Mouse (Mus musculus) MEL (cell line): ENCODE data around the gene Ptges3. TPM values are rescaled to one million over a fixed set of nuclear protein-coding genes. Genes with fewer than 3 reads are reported as not detected.

ENCODE experiments used
- DNase-seq: peaks from one replicate; pipeline ENCODE4 v3.0.0; 2011; ENCODE audit warnings: low read depth, low spot score
- H3K27ac ChIP-seq: 2 replicates; pipeline ENCODE4 v1.5.1; 2012; ENCODE audit warnings: low read depth, mild to moderate bottlenecking, control low read depth, low read length, moderate library complexity; ENCODE audit not compliant: control insufficient read depth
- H3K27me3 ChIP-seq, 2 experiments: fragments of 150-350 bp in 1 of 2; sonication (generic) in 1 of 2; 2 replicates each; pipeline ENCODE4 v1.6.1; 2012; ENCODE audit warnings: low read length in 2 of 2, mild to moderate bottlenecking in 2 of 2, improper control_type of control experiment in 1 of 2, moderate library complexity in 1 of 2; ENCODE audit not compliant: insufficient read depth in 2 of 2, control insufficient read depth in 1 of 2
- H3K36me3 ChIP-seq, 2 experiments: 2 replicates each; pipeline ENCODE4 v1.6.1; 2012 to 2014; ENCODE audit warnings: low read length in 2 of 2, improper control_type of control experiment in 1 of 2, inconsistent platforms in 1 of 2, mild to moderate bottlenecking in 1 of 2; ENCODE audit not compliant: insufficient read depth in 2 of 2, control insufficient read depth in 1 of 2
- H3K4me1 ChIP-seq, 2 experiments: fragments of 150-350 bp in 1 of 2; sonication (generic) in 1 of 2; 2 replicates each; pipeline ENCODE4 v1.6.1; 2012; ENCODE audit warnings: low read length in 2 of 2, improper control_type of control experiment in 1 of 2, mild to moderate bottlenecking in 1 of 2; ENCODE audit not compliant: insufficient read depth in 2 of 2, control insufficient read depth in 1 of 2
- H3K4me3 ChIP-seq, 2 experiments: fragments of 150-350 bp in 1 of 2; sonication (generic) in 1 of 2; 2 replicates each; pipeline ENCODE4 v1.5.1; 2012; ENCODE audit warnings: low read depth in 2 of 2, low read length in 2 of 2, mild to moderate bottlenecking in 2 of 2, moderate library complexity in 2 of 2, control low read depth in 1 of 2, improper control_type of control experiment in 1 of 2; ENCODE audit not compliant: control insufficient read depth in 1 of 2, insufficient read depth in 1 of 2
- H3K79me2 ChIP-seq: 2 replicates; pipeline ENCODE4 v1.6.1; 2012; ENCODE audit warnings: mild to moderate bottlenecking, low read length, moderate library complexity; ENCODE audit not compliant: control insufficient read depth, poor library complexity, insufficient read depth
- H3K9ac ChIP-seq: 2 replicates; pipeline ENCODE4 v1.6.1; 2012; ENCODE audit warnings: low read depth, mild to moderate bottlenecking, control low read depth, low read length, moderate library complexity; ENCODE audit not compliant: control insufficient read depth, poor library complexity, severe bottlenecking
- H3K9me3 ChIP-seq: fragments of 150-350 bp; sonication (generic); replicated peaks from 2 replicates; pipeline ENCODE4 v1.6.1; 2012; ENCODE audit warnings: mild to moderate bottlenecking, low read length, improper control_type of control experiment, moderate library complexity; ENCODE audit not compliant: insufficient read depth
- BHLHE40 ChIP-seq: IDR thresholded peaks from 2 replicates; pipeline ENCODE4 v1.6.1; 2012; ENCODE audit warnings: low read depth, mild to moderate bottlenecking, inconsistent platforms, low read length, improper control_type of control experiment, borderline replicate concordance
- CHD1 ChIP-seq: IDR thresholded peaks from 2 replicates; pipeline ENCODE4 v1.6.1; 2012; ENCODE audit warnings: low read depth, mild to moderate bottlenecking, inconsistent platforms, low read length, improper control_type of control experiment
- CHD2 ChIP-seq: IDR thresholded peaks from 2 replicates; pipeline ENCODE4 v1.6.1; 2011; ENCODE audit warnings: low read length, improper control_type of control experiment
- E2F4 ChIP-seq: IDR thresholded peaks from 2 replicates; pipeline ENCODE4 v1.6.1; 2011; ENCODE audit warnings: low read depth, low read length, improper control_type of control experiment, borderline replicate concordance
- ELF1 ChIP-seq: IDR thresholded peaks from 2 replicates; pipeline ENCODE4 v1.6.1; 2014; ENCODE audit warnings: low read depth, mild to moderate bottlenecking, inconsistent platforms, low read length, improper control_type of control experiment, moderate library complexity
- EP300 ChIP-seq, 2 experiments: IDR thresholded peaks; 2 replicates each; pipeline ENCODE4 v1.6.1; 2011; ENCODE audit warnings: improper control_type of control experiment in 2 of 2, low read length in 2 of 2, low read depth in 1 of 2, mild to moderate bottlenecking in 1 of 2
- ETS1 ChIP-seq: IDR thresholded peaks from 2 replicates; pipeline ENCODE4 v1.6.1; 2012; ENCODE audit warnings: low read depth, mild to moderate bottlenecking, inconsistent platforms, low read length, improper control_type of control experiment, moderate library complexity
- GABPA ChIP-seq: IDR thresholded peaks from 2 replicates; pipeline ENCODE4 v1.6.1; 2012; ENCODE audit warnings: low read depth, mild to moderate bottlenecking, inconsistent platforms, low read length, improper control_type of control experiment, moderate library complexity
- GATA1 ChIP-seq: IDR thresholded peaks from 2 replicates; pipeline ENCODE4 v1.6.1; 2011; ENCODE audit warnings: low read depth, low read length, improper control_type of control experiment
- HCFC1 ChIP-seq: IDR thresholded peaks from 2 replicates; pipeline ENCODE4 v1.6.1; 2012; ENCODE audit warnings: low read depth, mild to moderate bottlenecking, inconsistent platforms, low read length, improper control_type of control experiment, moderate library complexity
- JUND ChIP-seq: IDR thresholded peaks from 2 replicates; pipeline ENCODE4 v1.6.1; 2011; ENCODE audit warnings: low read depth, mild to moderate bottlenecking, improper control_type of control experiment, low read length
- KAT2A ChIP-seq: conservative IDR thresholded peaks from 2 replicates; pipeline ENCODE4 v1.6.1; 2012; ENCODE audit warnings: low read depth, low read length, improper control_type of control experiment, inconsistent platforms
- MAFK ChIP-seq: IDR thresholded peaks from 2 replicates; pipeline ENCODE4 v1.6.1; 2011; ENCODE audit warnings: low read depth, mild to moderate bottlenecking, low read length, improper control_type of control experiment, borderline replicate concordance
- MAX ChIP-seq: IDR thresholded peaks from 2 replicates; pipeline ENCODE4 v1.6.1; 2011; ENCODE audit warnings: low read length, improper control_type of control experiment
- MAZ ChIP-seq: IDR thresholded peaks from 2 replicates; pipeline ENCODE4 v1.6.1; 2012; ENCODE audit warnings: low read depth, mild to moderate bottlenecking, inconsistent platforms, low read length, improper control_type of control experiment
- MEF2A ChIP-seq: IDR thresholded peaks from 2 replicates; pipeline ENCODE4 v1.6.1; 2014; ENCODE audit warnings: low read depth, mild to moderate bottlenecking, inconsistent platforms, low read length, improper control_type of control experiment; ENCODE audit not compliant: poor library complexity, insufficient replicate concordance, severe bottlenecking; ENCODE audit errors: extremely low read depth
- MXI1 ChIP-seq: IDR thresholded peaks from 2 replicates; pipeline ENCODE4 v1.6.1; 2011; ENCODE audit warnings: mild to moderate bottlenecking, low read depth, low read length, improper control_type of control experiment
- MYB ChIP-seq: IDR thresholded peaks from 2 replicates; pipeline ENCODE4 v1.6.1; 2011; ENCODE audit warnings: mild to moderate bottlenecking, low read depth, low read length, improper control_type of control experiment
- MYC ChIP-seq: IDR thresholded peaks from 2 replicates; pipeline ENCODE4 v1.6.1; 2011; ENCODE audit warnings: low read depth, mild to moderate bottlenecking, low read length, improper control_type of control experiment, moderate library complexity
- NRF1 ChIP-seq: IDR thresholded peaks from 2 replicates; pipeline ENCODE4 v1.6.1; 2014; ENCODE audit warnings: low read depth, mild to moderate bottlenecking, inconsistent platforms, low read length, improper control_type of control experiment, moderate library complexity; ENCODE audit not compliant: poor library complexity, insufficient read depth, severe bottlenecking
- POLR2A ChIP-seq, 2 experiments: IDR thresholded peaks; 2 replicates each; pipeline ENCODE4 v1.6.1; 2011 to 2012; ENCODE audit warnings: low read length in 2 of 2, mild to moderate bottlenecking in 2 of 2, control low read depth in 1 of 2, improper control_type of control experiment in 1 of 2, low read depth in 1 of 2, moderate library complexity in 1 of 2; ENCODE audit not compliant: control insufficient read depth in 1 of 2, insufficient read depth in 1 of 2, poor library complexity in 1 of 2
- POLR2AphosphoS2 ChIP-seq: IDR thresholded peaks from 2 replicates; pipeline ENCODE4 v1.6.1; 2011; ENCODE audit warnings: low read length, improper control_type of control experiment
- POLR2AphosphoS5 ChIP-seq: IDR thresholded peaks from 2 replicates; pipeline ENCODE4 v1.6.1; 2012; ENCODE audit warnings: low read depth, borderline replicate concordance, mild to moderate bottlenecking, inconsistent platforms, low read length, moderate library complexity, mixed read lengths
- RAD21 ChIP-seq: IDR thresholded peaks from 2 replicates; pipeline ENCODE4 v1.6.1; 2011; ENCODE audit warnings: mild to moderate bottlenecking, low read depth, low read length, improper control_type of control experiment
- RCOR1 ChIP-seq: IDR thresholded peaks from 2 replicates; pipeline ENCODE4 v1.6.1; 2012; ENCODE audit warnings: low read depth, mild to moderate bottlenecking, inconsistent platforms, low read length, improper control_type of control experiment
- SIN3A ChIP-seq: IDR thresholded peaks from 2 replicates; pipeline ENCODE4 v1.6.1; 2012; ENCODE audit warnings: low read length, improper control_type of control experiment, inconsistent platforms
- SMC3 ChIP-seq: IDR thresholded peaks from 2 replicates; pipeline ENCODE4 v1.6.1; 2011; ENCODE audit warnings: low read depth, low read length, improper control_type of control experiment
- TAL1 ChIP-seq: IDR thresholded peaks from 2 replicates; pipeline ENCODE4 v1.6.1; 2012; ENCODE audit warnings: mild to moderate bottlenecking, inconsistent platforms, low read length, moderate library complexity, mixed read lengths
- TBP ChIP-seq: IDR thresholded peaks from 2 replicates; pipeline ENCODE4 v1.8.0; 2011; ENCODE audit warnings: low read depth, low read length, improper control_type of control experiment
- UBTF ChIP-seq: IDR thresholded peaks from 2 replicates; pipeline ENCODE4 v1.6.1; 2012; ENCODE audit warnings: low read depth, mild to moderate bottlenecking, inconsistent platforms, low read length, improper control_type of control experiment, moderate library complexity, borderline replicate concordance; ENCODE audit not compliant: insufficient read depth
- USF1 ChIP-seq: IDR thresholded peaks from 2 replicates; pipeline ENCODE4 v1.6.1; 2014; ENCODE audit warnings: low read depth, mild to moderate bottlenecking, inconsistent platforms, low read length, improper control_type of control experiment, moderate library complexity
- USF2 ChIP-seq, 2 experiments: IDR thresholded peaks; 2 replicates each; pipeline ENCODE4 v1.6.1; 2011 to 2012; ENCODE audit warnings: improper control_type of control experiment in 2 of 2, low read length in 2 of 2, borderline replicate concordance in 1 of 2, inconsistent platforms in 1 of 2, low read depth in 1 of 2, mild to moderate bottlenecking in 1 of 2; ENCODE audit not compliant: insufficient read depth in 1 of 2
- ZC3H11A ChIP-seq: IDR thresholded peaks from 2 replicates; pipeline ENCODE4 v1.6.1; 2012; ENCODE audit warnings: low read depth, mild to moderate bottlenecking, inconsistent platforms, low read length, improper control_type of control experiment
- ZKSCAN1 ChIP-seq: IDR thresholded peaks from 2 replicates; pipeline ENCODE4 v1.6.1; 2012; ENCODE audit warnings: low read depth, mild to moderate bottlenecking, inconsistent platforms, low read length, improper control_type of control experiment, moderate library complexity
- ZMIZ1 ChIP-seq: IDR thresholded peaks from 2 replicates; pipeline ENCODE4 v1.6.1; 2012; ENCODE audit warnings: low read depth, mild to moderate bottlenecking, inconsistent platforms, low read length, improper control_type of control experiment, moderate library complexity
- ZNF384 ChIP-seq: IDR thresholded peaks from 2 replicates; pipeline ENCODE4 v1.6.1; 2012; ENCODE audit warnings: low read depth, mild to moderate bottlenecking, inconsistent platforms, low read length, improper control_type of control experiment
- polyA plus RNA-seq, 2 experiments: library from polyadenylated mRNA; stranded (reverse) in 1 of 2; unstranded in 1 of 2; fragments of >175 nt in 1 of 2; fragments of >200 nt in 1 of 2; gene quantifications; 2 replicates each; pipeline versions ENCODE4 v1.2.1 to v1.2.4; 2012; ENCODE audit warnings: low replicate concordance in 2 of 2, low read depth in 1 of 2; ENCODE audit not compliant: insufficient read length in 2 of 2, insufficient read depth in 1 of 2, missing spikeins in 1 of 2
- total RNA-seq: library from RNA; depleted of rRNA; stranded (reverse); fragments of 300-350 nt; gene quantifications from 2 replicates; pipeline ENCODE4 v1.2.3, GENCODE M21; 2012

The Ptges3 gene
- total and polyA plus RNA-seq, 3 experiments = 216 to 627 (median 233) TPM

DNA sequence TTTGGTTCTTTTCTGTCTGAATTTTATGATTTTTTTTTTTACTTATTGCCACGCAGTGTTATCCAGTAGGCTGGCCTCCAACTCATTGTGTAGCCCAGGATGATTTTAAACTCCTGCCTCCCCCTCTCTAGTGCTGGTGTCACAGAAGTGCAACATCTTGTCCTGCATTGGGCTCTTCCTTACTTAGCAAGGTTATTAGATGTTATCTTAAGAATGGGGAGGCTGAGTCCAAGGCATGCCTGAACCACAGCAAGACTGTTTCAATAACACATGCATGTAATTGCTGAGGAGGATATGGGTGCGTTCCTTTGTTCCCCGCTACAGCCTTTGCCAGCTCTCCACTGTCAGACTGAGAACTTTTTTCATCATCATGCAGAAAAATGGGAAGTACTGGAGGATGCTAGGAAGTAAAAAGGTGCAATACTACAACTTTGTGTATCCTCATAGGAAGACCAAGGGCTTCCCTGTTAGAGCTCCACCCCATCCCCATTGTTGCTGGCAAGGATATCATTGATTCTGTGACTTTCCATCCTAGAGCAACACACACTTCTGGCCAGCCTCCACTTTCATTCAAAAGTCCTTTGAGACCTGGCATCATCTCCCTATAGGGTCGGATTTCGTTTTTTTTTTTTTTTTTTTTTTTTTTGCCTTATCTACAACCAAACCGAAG, 23.2 kb downstream of the Ptges3 start:
- no peaks in the 10 kb centered on the region for H3K27me3 ChIP-seq
- peak overlapping the region; percentile 77 for H3K9ac ChIP-seq
- peak overlapping the region; percentile 89 for H3K27ac ChIP-seq
- H3K36me3 ChIP-seq = peaks cover 26 to 31% of the 10 kb centered on the region in 2 experiments
- no peaks in the 10 kb centered on the region for H3K9me3 ChIP-seq
- peaks cover 6 to 27% of the 10 kb centered on the region in 2 experiments for H3K4me1 ChIP-seq
- H3K4me3 ChIP-seq = peak overlapping the region; percentile 65 to 66
- peak; percentile 78 for DNase-seq
- H3K79me2 ChIP-seq = peaks cover 33% of the 10 kb centered on the region
- no peak for TF ChIP-seq GABPA
- no peak for TF ChIP-seq USF2 (IDR thresholded peaks at IDR 0.05; ENCODE audit: borderline replicate concordance in 1 of 2, insufficient read depth in 1 of 2, low read depth in 1 of 2, low read length in 2 of 2)
- TF ChIP-seq MEF2A = no peak
- no peak for TF ChIP-seq MAZ
- peak; percentile 90 for TF ChIP-seq GATA1
- TF ChIP-seq UBTF = no peak
- no peak for TF ChIP-seq ELF1
- TF ChIP-seq BHLHE40 = no peak
- TF ChIP-seq RAD21 = no peak
- no peak; the same call in none of the 2 replicates for TF ChIP-seq ETS1
- TF ChIP-seq E2F4 = no peak
- TF ChIP-seq ZNF384 = peak; percentile 99
- TF ChIP-seq TAL1 = no peak
- TF ChIP-seq MAX = no peak
- TF ChIP-seq USF1 = no peak
- TF ChIP-seq CHD1 = no peak
- 0 out of 2 replicates have a peak, but pooled peaks have one; percentile 11 for TF ChIP-seq KAT2A
- 0 out of 2 replicates have a peak, but pooled peaks have one; percentile 30 for TF ChIP-seq MYC
- no peak for TF ChIP-seq SMC3
- TF ChIP-seq MAFK = no peak
- TF ChIP-seq MYB = peak; percentile 87
- peak; percentile 64; the same call in 1 of the 2 replicates for TF ChIP-seq ZKSCAN1
- no peak for TF ChIP-seq POLR2AphosphoS5
- no peak for TF ChIP-seq ZC3H11A
- peak in 1 of 2 experiments; percentile 80; a peak in 3 of 4 replicates for TF ChIP-seq EP300 (IDR thresholded peaks at IDR 0.05; ENCODE audit: low read depth in 1 of 2, low read length in 2 of 2)
- no peak for TF ChIP-seq CHD2
- TF ChIP-seq MXI1 = 0 out of 2 replicates have a peak, but pooled peaks have one; percentile 2
- TF ChIP-seq JUND = no peak
- peak; percentile 74 for TF ChIP-seq RCOR1
- no peak for TF ChIP-seq NRF1
- no peak; the same call in 1 of the 2 replicates for TF ChIP-seq SIN3A
- TF ChIP-seq POLR2A (IDR thresholded peaks at IDR 0.05; ENCODE audit: control insufficient read depth in 1 of 2, insufficient read depth in 1 of 2, low read depth in 1 of 2, low read length in 2 of 2, poor library complexity in 1 of 2) = no peak
- no peak for TF ChIP-seq ZMIZ1
- TF ChIP-seq HCFC1 = peak; percentile 23
- TF ChIP-seq TBP = no peak
- TF ChIP-seq POLR2AphosphoS2 = 0 out of 2 replicates have a peak, but pooled peaks have one; percentile 13
